Mouse (Mus musculus): ENCODE measurements around the gene Smarca4. TPM values are rescaled to one million over a fixed set of nuclear protein-coding genes. Genes with fewer than 3 reads are reported as not detected.

The Smarca4 gene
- total RNA-seq, 2 experiments from 2014 or later: 111 to 117 TPM

DNA sequence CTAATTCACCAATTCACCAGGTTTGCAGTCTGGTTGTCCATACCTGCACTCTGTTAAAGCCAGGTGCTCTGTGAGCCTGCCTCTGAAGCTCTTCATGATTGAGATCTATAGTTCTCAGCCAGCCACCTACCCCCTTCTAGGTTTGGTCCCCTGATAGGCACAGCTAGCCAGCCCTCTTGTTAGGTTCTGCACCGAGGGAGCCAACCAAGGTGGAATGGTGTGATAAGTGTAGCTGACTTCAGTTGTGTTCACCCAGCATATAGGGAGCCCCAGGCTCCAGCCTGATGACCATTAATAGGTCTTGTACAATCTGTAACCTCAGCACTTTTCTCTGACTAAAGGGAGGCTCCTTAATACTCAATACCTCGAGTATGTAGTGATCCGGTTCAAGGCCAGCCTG is 15.8 kb upstream of the Smarca4 start:
- no peak for DNase-seq (ENCODE audit: low spot score in 2 of 2)

DNA sequence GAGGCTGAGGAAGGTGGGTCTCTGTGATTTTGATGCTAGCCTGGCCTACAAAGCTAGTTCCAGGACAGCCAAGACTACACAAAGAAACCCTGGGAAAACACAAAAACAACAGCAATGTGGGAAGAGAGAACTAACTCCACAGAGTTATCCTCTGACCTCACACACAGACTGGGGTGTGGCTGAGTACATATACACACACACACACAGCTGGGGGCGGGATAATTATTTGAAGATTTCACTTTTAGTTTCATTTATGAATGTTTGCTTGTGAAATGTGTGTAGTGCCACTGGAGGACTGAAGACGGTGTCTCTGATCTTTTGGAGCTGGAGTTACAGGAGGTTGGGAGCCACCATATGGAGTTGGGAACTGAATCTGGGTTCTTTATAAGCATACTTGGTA is 14.9 kb upstream of the Smarca4 start:
- DNase-seq (ENCODE audit: low spot score in 2 of 2): no peak

- DNase-seq (ENCODE audit: low spot score in 2 of 2): peak in 1 of 2 experiments; percentile 79
These were observed 14.1 kb upstream of the Smarca4 start for GRCm38 (mm10) chr9:21601722-21602399.

- no peak for DNase-seq (ENCODE audit: low spot score in 2 of 2)
These were observed 11.8 kb upstream of the Smarca4 start for GRCm38 (mm10) chr9:21604119-21604518.

DNA sequence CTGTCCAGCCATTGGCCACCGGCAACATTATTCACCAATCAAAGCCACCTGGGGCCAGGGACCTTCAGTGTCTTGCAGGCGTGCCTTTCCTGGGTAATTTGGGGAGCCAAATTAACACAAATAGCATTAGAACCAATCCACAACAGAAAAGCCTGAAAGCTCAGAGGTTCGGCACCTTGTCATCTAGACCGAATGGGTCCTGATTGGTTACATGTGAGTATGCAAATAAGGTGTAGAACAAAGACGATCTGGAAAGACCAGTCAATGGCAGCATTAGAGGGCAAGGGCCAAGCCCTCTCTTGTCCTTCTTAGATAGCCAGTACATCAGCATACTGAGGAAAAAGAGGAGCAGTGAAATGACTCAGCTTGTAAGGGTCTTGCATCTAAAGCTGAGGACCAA is 10.1 kb upstream of the Smarca4 start:
- DNase-seq (ENCODE audit: low spot score in 2 of 2): no peak

GRCm38 (mm10) chr9:21606648-21607047 is 9.3 kb upstream of the Smarca4 start:
- no peak for DNase-seq (ENCODE audit: low spot score in 2 of 2)

- DNase-seq (ENCODE audit: low spot score in 2 of 2): no peak
These were observed 6.1 kb upstream of the Smarca4 start for GRCm38 (mm10) chr9:21609861-21610260.

DNA sequence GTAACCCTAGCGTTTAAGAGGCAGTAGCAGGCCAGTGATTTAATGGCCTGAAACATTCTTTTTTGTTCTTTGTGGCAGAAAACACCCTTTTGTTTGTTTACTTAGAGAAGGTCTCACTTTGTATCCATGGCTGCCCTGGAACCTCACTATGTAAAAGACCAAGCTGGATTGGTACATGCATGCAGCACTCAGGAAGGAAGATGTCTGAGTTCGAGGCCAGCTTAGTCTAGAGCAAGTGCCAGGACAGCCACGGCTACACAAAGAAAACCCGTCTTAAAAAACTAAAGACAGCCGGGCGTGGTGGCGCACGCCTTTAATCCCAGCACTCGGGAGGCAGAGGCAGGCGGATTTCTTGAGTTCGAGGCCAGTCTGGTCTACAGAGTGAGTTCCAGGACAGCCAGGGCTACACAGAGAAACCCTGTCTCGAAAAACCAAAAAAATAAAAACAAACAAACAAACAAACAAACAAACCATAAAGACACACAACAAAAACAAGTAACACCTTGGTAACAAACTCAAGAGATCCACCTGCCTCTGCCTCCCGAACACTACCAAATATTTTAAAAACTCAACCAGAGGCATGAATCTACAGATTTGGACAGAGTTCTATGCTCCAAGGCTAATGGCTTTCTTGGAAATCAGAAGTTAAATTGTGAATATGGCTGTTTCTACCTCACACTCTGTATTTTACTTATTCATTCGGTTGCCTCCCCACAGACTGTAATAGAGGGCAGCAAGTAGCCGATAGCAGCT is 929 bp upstream of the Smarca4 start:
- no peak for DNase-seq (ENCODE audit: low spot score in 2 of 2)

DNA sequence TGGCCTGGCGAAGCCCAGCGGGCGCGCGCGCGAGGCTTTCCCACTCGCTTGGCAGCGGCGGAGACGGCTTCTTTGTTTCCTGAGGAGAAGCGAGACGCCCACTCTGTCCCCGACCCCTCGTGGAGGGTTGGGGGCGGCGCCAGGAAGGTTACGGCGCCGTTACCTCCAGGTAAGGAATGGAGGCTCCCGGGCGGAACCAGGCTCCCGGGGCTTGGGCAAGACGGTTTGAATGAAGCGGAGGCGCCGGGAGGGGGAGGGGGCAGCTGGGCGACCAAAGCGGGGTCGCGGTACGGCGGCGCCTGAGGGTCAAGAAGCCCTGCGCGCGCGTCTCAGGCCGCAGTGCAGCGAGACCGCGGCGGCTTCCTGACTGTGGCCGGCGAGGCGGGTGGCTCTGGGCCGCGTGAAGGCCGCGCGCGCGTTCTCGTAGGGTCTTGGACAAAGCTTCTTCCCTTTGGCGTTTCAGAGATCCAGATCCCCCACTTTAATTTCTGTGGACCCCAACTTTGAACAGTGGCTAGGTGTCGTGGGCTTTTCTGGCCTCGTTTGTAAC is 338 bp downstream of the Smarca4 start:
- DNase-seq (ENCODE audit: low spot score in 2 of 2): peak; percentile 73 to 87

DNA sequence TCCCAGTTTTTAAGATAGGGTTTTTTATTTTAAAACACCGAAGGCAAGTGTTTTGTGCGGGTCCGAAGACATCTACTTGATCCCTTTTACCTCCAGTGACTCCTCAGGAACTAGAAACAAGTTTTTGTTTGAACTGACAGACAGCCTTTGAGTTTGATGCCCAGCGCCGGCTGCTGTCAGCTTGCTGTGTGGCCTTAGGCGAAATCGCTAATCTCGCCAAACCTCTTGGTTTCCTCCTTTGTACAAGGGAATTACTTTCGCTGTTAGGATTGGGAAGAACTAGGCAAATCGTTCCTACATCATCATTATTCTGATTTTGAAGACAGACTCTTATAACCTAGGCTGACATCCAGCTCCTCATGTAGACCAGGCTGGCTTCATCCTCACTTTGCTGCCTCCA is 1.1 kb downstream of the Smarca4 start:
- no peak for DNase-seq (ENCODE audit: low spot score in 2 of 2)

GRCm38 (mm10) chr9:21620229-21620628 is 4.3 kb downstream of the Smarca4 start:
- DNase-seq (ENCODE audit: low spot score in 2 of 2): no peak

DNA sequence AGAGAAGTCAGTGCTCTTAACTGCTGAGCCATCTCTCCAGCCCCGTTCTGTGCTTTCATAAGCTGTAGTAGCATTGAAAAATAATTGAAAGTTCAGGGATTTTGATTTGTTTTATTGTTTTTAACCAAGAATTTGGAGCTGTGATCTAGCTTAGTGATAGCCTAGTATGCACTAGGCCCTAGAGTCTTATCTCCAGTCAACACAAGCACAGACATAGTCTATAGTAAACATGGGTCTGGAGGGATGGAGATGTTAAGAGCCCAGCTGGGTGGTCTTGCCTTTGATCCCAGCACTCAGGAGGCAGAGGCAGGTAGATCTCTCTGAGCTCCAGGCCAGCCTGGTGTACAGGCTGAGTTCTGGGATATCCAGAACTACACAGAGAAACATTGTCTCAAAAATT is 6.7 kb downstream of the Smarca4 start:
- no peak for DNase-seq (ENCODE audit: low spot score in 2 of 2)

DNA sequence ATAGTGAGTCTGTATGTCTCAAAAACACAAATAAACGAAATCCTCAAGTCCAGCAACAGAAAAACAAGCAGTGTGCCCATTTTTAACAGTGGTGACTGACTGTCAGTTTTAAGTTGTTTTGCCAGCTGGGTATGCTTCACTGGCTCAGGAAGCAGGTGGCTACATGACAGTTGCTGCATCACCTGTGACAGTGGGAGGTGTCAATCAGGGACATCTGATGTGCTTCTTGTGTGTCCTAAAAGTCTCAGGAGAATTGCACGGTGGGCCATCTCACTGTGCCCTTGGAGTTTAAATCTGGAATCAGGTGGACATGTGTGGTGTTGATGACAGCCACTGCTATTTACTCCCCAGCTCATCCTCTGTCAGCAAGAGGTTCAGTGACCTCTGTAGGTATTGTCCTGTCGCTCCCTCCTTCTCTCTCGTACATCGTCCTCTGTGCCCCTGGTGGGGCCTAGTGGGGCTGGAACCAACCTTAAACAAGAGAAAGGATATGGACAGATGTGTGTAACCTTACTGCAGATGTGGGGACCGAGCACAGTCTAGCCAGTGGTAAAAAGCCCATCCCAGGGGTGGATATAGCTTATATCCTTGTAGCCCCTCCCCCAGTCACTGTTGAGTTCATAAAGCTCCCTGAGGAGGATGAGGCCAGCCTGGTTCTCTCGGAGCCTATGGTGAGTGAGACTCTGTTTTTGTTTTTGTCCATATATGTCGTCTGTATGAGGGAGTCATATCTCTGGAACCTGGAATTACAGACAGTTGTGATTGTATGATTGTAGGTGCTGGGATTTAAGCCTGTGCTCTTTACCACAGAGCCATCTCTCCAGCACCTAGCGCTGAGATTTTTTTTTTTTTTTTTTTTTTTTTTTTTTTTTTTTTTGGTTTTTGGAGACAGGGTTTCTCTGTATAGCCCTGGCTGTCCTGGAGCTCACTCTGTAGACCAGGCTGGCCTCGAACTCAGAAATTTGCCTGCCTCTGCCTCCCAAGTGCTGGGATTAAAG is 9.7 kb downstream of the Smarca4 start:
- no peak for DNase-seq (ENCODE audit: low spot score in 2 of 2)

GRCm38 (mm10) chr9:21626571-21626970 is 10.6 kb downstream of the Smarca4 start:
- no peak for DNase-seq (ENCODE audit: low spot score in 2 of 2)

DNA sequence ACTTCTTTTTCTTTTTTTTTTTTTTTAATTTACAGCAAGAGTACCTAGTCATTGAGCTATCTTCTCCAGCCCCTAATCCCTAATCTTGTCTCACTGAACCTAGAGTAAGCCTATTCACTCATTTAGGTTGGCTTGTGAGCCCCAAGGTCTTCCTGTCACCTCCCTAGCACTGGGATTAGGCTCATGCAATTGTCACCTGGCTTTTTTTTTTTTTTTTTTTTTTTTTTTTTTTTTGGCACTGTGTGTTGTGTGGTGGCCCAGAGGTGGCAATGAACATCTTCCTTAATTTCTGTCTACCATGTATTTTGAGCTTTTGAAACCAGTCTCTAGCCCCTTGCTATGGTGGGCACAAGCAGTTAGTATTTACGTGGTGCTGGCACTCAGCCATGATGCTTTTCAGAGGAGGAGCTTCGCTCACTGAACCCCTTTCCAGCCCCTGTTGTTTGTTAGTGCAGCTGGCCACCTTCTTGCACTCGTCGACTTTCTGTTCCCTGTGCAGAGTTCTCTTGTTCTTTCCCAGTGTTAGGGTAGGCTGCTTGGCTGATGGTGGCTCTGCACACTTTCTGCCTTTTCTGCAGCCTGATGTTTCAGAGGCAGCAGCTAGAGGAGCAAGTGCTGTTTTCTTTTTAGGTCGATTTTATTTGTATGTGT is 11.3 kb downstream of the Smarca4 start:
- DNase-seq (ENCODE audit: low spot score in 2 of 2): no peak

DNA sequence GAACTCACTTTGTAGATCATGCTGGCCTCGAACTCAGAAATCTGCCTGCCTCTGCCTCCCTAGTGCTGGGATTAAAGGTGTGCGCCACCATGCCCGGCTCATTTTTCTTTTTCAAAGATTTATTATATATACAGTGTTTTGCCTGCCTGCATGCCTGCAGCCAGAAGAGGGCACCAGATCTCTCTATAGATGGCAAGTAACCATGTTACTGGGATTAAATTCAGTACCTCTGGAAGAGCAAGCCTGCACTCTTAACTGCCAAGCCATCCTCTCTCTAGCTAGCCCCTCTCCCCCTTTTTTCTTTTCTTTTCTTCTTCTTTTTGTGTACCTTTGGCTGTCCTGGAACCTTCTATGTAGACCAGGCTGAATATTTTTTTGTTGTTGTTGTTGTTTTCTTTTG is 14.7 kb downstream of the Smarca4 start:
- DNase-seq (ENCODE audit: low spot score in 2 of 2): peak; percentile 37 to 80

DNA sequence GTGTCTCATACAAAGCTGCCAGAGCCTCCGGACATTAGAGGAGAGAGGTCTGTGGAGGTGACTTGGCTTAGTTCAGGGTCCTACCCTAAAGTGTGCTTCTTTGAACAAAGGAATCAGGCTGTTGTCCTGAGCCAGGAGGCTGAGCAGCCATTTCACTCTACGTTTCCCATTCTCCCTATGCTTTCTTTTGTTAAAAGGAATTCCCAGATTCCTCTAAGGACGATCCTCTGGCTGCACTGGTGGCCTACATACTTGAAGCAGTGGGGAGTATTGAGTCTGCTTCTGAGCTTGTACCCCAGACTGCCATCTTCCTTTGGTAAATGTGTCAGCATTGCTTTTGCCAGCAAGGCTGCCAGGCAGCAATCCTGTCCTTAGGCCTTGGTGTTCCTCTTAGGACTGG is 17.1 kb downstream of the Smarca4 start:
- DNase-seq (ENCODE audit: low spot score in 2 of 2): no peak

- no peak for DNase-seq (ENCODE audit: low spot score in 2 of 2)
These were observed 19.7 kb downstream of the Smarca4 start for GRCm38 (mm10) chr9:21635639-21636038.

GRCm38 (mm10) chr9:21639031-21639430 is 23.1 kb downstream of the Smarca4 start:
- DNase-seq (ENCODE audit: low spot score in 2 of 2): no peak

DNA sequence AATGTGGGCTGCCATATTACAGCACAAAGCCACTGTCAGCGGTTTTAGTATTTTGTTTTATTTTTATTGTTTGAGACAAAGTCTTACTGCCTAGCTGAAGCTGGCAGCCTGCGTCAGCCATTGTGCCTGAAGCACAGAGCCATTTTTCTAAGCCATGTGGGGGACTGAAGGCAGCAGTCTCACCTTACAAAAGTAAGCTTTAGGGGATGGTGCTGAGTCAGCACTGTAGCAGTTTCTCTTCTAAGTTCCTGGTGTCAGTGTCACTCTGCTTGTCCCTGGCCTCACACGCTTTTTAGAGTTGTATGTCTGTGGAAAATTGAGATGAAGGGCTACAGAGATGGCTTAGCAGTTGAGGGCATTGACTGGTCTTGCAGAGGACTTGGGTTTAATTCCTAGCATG is 30.4 kb downstream of the Smarca4 start:
- no peak for DNase-seq (ENCODE audit: low spot score in 2 of 2)

DNA sequence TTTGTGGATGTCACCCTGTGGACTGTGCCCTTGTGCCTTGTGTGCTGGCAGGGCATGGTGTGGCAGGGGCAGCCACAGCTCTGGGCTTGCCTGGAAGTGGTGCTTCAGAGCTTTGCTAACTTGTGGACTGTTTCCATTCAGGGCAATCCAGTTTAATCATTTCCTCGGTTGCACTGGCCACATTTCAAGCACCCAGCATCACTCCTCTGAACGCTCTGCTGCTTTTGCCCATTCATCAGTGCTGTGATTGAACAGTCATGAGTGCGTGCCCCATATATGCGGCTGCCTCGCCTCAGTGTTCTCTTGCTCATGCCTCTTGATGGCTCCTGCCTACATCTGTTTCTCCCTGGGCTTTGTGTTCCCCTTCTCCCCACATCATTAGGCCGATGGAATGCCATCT is 31.8 kb downstream of the Smarca4 start:
- no peak for DNase-seq (ENCODE audit: low spot score in 2 of 2)

Measured in layer of hippocampus, adult 18-20 months (tissue).